Mouse (Mus musculus) adipocyte (in vitro differentiated cells): ENCODE data around the gene Ssh2.
A peak's percentile ranks its signal among the peaks of the same experiment; 100 is the strongest.

Experiments used
- DNase-seq: peaks from one replicate; pipeline ENCODE4 v3.0.0-alpha.2; 2016; ENCODE audit warnings: low spot score

Gene Ssh2

GRCm38 (mm10) chr11:77462283-77463100 is 246.4 kb downstream of the Ssh2 start, which contains the start of gene Coro6:
TSS of gene Coro6 (plus strand) at chr11:77462411.
- DNase-seq, result no peak

GRCm38 (mm10) chr11:77463101-77463445 is 247.0 kb downstream of the Ssh2 start:
- no peak for DNase-seq

GRCm38 (mm10) chr11:77463786-77464185 is 247.7 kb downstream of the Ssh2 start:
- DNase-seq, result no peak

GRCm38 (mm10) chr11:77464684-77465083 is 248.6 kb downstream of the Ssh2 start:
- DNase-seq, result peak; percentile 62

- DNase-seq, result no peak
Measured at GRCm38 (mm10) chr11:77465111-77465510, 249.0 kb downstream of the Ssh2 start.

- DNase-seq, result no peak
Measured at GRCm38 (mm10) chr11:77466544-77466943, 250.5 kb downstream of the Ssh2 start.

GRCm38 (mm10) chr11:77467157-77467556 is 251.1 kb downstream of the Ssh2 start:
- DNase-seq, result no peak

GRCm38 (mm10) chr11:77467784-77468183 is 251.7 kb downstream of the Ssh2 start:
- no peak for DNase-seq

GRCm38 (mm10) chr11:77468397-77468796 is 252.3 kb downstream of the Ssh2 start:
- no peak for DNase-seq

GRCm38 (mm10) chr11:77471407-77471806 is 255.3 kb downstream of the Ssh2 start:
- DNase-seq, result no peak

- DNase-seq, result no peak
Measured at GRCm38 (mm10) chr11:77472775-77473174, 256.7 kb downstream of the Ssh2 start.

- no peak for DNase-seq
Measured at GRCm38 (mm10) chr11:77476216-77476615, 260.1 kb downstream of the Ssh2 start.

- DNase-seq, result no peak
Measured at GRCm38 (mm10) chr11:77476895-77477294, 260.8 kb downstream of the Ssh2 start.

GRCm38 (mm10) chr11:77483043-77483442 is 267.0 kb downstream of the Ssh2 start:
- DNase-seq, result no peak

- no peak for DNase-seq
Measured at GRCm38 (mm10) chr11:77483510-77484255, 267.6 kb downstream of the Ssh2 start.

GRCm38 (mm10) chr11:77485229-77485628 is 269.1 kb downstream of the Ssh2 start:
- no peak for DNase-seq

GRCm38 (mm10) chr11:77486798-77487197 is 270.7 kb downstream of the Ssh2 start:
- DNase-seq, result no peak

- no peak for DNase-seq
Measured at GRCm38 (mm10) chr11:77488771-77489581, 272.9 kb downstream of the Ssh2 start.

- DNase-seq, result peak; percentile 58
Measured at GRCm38 (mm10) chr11:77489591-77490235, 273.6 kb downstream of the Ssh2 start, which contains the start of gene Ankrd13b. TSS of gene Ankrd13b (minus strand) at chr11:77489678.

- no peak for DNase-seq
Measured at GRCm38 (mm10) chr11:77490451-77490850, 274.4 kb downstream of the Ssh2 start.

- DNase-seq, result peak; percentile 91
Measured at GRCm38 (mm10) chr11:77491123-77491501, 275.0 kb downstream of the Ssh2 start.
